Mouse (Mus musculus) right cerebral cortex, adult 18-20 months (tissue): ENCODE data around the gene Cops3.

Experiments used
- DNase-seq: peaks from one replicate; pipeline ENCODE4 v3.0.0; 2022; ENCODE audit warnings: mixed read lengths

Cops3 gene

GRCm38 (mm10) chr11:59777259-59777658, 62.4 kb downstream of the Cops3 start:
- no peak for DNase-seq

DNA sequence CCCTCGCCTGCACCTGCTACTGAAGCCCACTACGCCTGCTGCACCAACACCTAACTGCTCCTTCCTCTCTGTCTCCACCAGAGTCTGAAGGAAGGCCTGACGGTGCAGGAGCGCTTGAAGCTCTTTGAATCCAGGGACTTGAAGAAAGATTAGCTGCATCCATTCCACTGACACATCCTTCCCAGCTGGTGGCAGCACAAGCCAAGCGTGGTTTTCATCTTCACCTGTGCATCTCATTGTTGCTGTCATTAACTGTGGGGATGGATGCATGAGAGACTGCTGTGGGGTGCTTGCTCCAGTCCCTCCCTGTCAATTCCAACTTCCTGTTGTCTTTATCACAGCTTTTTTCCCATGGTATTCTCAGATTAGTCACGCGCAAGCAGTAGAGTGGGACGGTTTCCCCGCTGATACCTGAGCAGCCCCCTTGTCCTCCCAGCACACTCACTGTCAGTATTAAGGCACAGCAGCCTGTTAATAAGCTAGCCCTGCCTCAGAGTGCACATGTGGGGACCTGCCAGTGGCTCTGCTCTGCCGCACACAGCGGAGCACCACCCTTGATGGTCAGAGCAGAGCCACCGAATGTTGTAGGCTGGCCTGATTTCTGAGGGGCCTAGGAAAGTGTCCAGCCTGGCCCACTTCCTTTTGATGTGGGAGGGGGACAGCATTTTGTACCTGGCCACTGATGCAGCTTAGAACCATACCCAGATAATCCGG, 64.0 kb downstream of the Cops3 start:
- DNase-seq = no peak

- no peak for DNase-seq
Measured at GRCm38 (mm10) chr11:59774522-59774921, 65.1 kb downstream of the Cops3 start.

DNA sequence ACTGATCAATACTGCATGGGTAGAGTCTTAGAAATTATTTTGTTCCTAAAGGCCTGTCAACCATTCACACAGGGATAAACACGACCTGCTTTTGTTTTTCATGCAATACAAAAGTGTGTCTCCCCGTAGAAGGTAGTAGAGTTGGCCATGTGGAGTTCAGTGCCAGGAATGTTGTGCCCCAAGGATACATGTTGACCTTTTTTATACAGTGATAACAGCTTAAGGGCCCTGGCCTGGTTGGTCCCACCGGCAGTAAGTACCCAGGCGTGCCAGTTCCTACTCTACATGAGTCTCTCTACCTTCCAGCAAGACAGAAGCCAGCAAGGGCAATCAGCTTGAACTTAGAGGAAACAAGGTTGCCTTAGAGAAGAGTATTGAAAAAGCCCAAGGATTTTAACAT, 66.7 kb downstream of the Cops3 start:
- no peak for DNase-seq

GRCm38 (mm10) chr11:59772291-59772690, 67.3 kb downstream of the Cops3 start:
- DNase-seq = no peak

- no peak for DNase-seq
Measured at GRCm38 (mm10) chr11:59770753-59771152, 68.9 kb downstream of the Cops3 start.

DNA sequence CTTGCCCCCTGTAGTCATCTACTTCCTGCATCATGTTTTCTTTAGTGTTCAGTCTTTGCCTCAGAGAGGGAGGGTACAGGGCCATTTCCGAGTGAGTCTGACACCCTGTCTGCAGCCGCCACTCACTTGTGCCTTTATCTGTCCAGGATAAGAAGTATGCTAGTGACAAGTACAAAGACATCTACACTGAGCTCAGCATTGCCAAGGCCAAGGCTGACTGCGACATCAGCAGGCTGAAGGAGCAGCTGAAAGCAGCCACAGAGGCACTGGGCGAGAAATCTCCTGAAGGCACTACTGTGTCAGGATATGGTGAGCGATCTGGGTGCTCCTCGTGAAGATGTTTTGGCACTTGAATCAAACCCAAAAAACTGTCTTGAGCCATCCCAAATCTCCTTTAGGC, 69.9 kb downstream of the Cops3 start:
- DNase-seq = no peak

- no peak for DNase-seq
Measured at GRCm38 (mm10) chr11:59769307-59769706, 70.3 kb downstream of the Cops3 start.
